8 mouse cellular contexts compared by ENCODE assay signal in the genomic region with DNA sequence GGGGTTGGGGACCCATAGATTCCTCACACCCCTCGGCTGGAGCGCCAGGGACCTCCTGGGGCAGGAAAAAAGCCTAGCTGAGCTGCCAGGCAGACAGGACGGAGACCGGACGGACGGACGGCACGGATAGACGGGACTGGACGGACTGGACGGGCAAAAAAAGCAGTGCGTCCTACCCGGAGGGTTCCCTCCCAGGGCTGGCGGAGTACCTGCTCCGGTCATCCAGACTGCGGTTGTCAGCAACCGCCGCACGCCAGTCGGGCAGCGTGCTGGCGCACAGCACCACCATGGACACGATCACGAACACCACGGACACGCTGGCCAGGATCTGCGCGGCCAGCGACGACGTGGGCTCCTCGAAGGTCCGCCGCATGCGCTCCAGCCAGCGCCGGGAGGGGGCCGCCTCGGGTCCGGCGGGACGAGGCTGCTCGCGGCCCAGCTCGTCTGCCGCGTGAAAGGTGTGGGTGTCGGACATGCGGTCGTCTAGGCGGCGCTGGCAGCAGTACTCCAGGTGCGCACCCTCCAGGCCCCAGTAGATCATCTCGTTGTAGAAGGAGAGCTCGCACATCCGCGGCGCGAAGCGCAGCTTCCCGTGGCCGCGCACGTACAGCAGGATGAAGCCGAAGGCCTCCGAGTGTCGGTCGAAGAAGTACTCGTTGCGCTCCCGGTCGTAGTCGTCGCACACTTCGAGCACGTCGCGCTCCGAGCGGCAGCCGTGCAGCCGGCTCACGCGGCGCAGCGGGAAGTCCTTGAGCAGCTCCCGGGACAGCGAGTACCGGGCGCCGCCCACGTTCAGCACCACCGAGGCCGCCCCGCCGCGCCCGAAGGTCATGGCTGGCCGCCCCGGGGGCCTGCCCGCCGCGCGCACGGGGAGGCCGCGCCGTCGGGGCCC. TPM values are rescaled to one million over a fixed set of nuclear protein-coding genes. Genes with fewer than 3 reads are reported as not detected.
A peak's percentile ranks its signal among the peaks of the same experiment; 100 is the strongest.
DNase-seq lines count a peak whose midpoint lies in the region; ATAC-seq lines count a peak whose summit lies in the region.

No protein-coding gene starts in this region.

- no peaks in the 10 kb centered on the region for H3K9me3 ChIP-seq in hindbrain, embryonic 11.5 days (ENCODE audit: control insufficient read depth, low read length)
- no peaks in the 10 kb centered on the region for H3K9me3 ChIP-seq in limb, embryonic 10.5 days (replicated peaks)
- H3K9me3 ChIP-seq in midbrain, embryonic 10.5 days (replicated peaks) = no peaks in the 10 kb centered on the region; the same call in 1 of the 2 replicates

- peak; percentile 17; the same call in 1 of the 2 replicates for ATAC-seq in hindbrain, embryonic 11.5 days (ENCODE audit: low FRiP score)
- no peak for ATAC-seq in frontal cortex, adult (ENCODE audit: low TSS enrichment)

- 1% methylated on average over 90 of the region's 109 CpGs for WGBS in hindbrain, embryonic 11.5 days
- 2% methylated on average over 109 of the region's 109 CpGs for WGBS in limb, embryonic 10.5 days
- 2% methylated on average over 109 of the region's 109 CpGs for WGBS in midbrain, embryonic 10.5 days

- peak overlapping the region; percentile 95 for H3K4me2 ChIP-seq in hindbrain, embryonic 11.5 days (replicated peaks; ENCODE audit: low read depth, low read length)

- H3K9ac ChIP-seq in hindbrain, embryonic 11.5 days (ENCODE audit: low read depth, low read length) = peak overlapping the region; percentile 47; the same call in 1 of the 2 replicates

- no peaks in the 10 kb centered on the region for H3K36me3 ChIP-seq in hindbrain, embryonic 11.5 days (ENCODE audit: control insufficient read depth, insufficient read depth, low read length)
- no peaks in the 10 kb centered on the region for H3K36me3 ChIP-seq in limb, embryonic 10.5 days
- H3K36me3 ChIP-seq in midbrain, embryonic 10.5 days = no peaks in the 10 kb centered on the region

- H3K27ac ChIP-seq in hindbrain, embryonic 11.5 days (ENCODE audit: low read depth, low read length) = no peak overlapping the region
- peak overlapping the region; percentile 37 for H3K27ac ChIP-seq in limb, embryonic 10.5 days
- H3K27ac ChIP-seq in midbrain, embryonic 10.5 days (replicated peaks) = 0 out of 2 replicates have a peak overlapping the region, but pooled peaks have one; percentile 7

- peak; percentile 22 to 38 for DNase-seq in layer of hippocampus, postnatal 10 days (ENCODE audit: low spot score in 2 of 2)
- no peak for DNase-seq in layer of hippocampus, adult 9-11 months
- DNase-seq in embryo, embryonic 9.5 days (ENCODE audit: extremely low spot score) = peak; percentile 27
- peak; percentile 58 for DNase-seq in hindbrain, embryonic 11.5 days (ENCODE audit: low spot score)
- peak; percentile 54 for DNase-seq in limb, embryonic 10.5 days (ENCODE audit: low spot score)
- DNase-seq in midbrain, embryonic 10.5 days (ENCODE audit: low spot score) = peak; percentile 42
- peak; percentile 7 for DNase-seq in spleen, adult 12 weeks (ENCODE audit: low spot score)

- peaks cover 8% of the 10 kb centered on the region; the same call in 1 of the 2 replicates for H3K4me1 ChIP-seq in hindbrain, embryonic 11.5 days (replicated peaks; ENCODE audit: control insufficient read depth, insufficient read depth, low read length)
- H3K4me1 ChIP-seq in limb, embryonic 10.5 days = peaks cover 30% of the 10 kb centered on the region
- H3K4me1 ChIP-seq in midbrain, embryonic 10.5 days = peaks cover 28% of the 10 kb centered on the region

- H3K27me3 ChIP-seq in hindbrain, embryonic 11.5 days (ENCODE audit: control insufficient read depth, insufficient read depth, low read length) = peaks cover 43% of the 10 kb centered on the region
- peaks cover 82% of the 10 kb centered on the region for H3K27me3 ChIP-seq in limb, embryonic 10.5 days (ENCODE audit: low read depth, poor library complexity, severe bottlenecking)
- peaks cover 98% of the 10 kb centered on the region for H3K27me3 ChIP-seq in midbrain, embryonic 10.5 days (ENCODE audit: low read depth, poor library complexity, severe bottlenecking)

- H3K4me3 ChIP-seq in hindbrain, embryonic 11.5 days (ENCODE audit: low read depth, low read length) = peak overlapping the region; percentile 51
- peak overlapping the region; percentile 59 for H3K4me3 ChIP-seq in limb, embryonic 10.5 days
- peak overlapping the region; percentile 65 for H3K4me3 ChIP-seq in midbrain, embryonic 10.5 days

RNA-seq across cellular contexts. Expression of gene Kcng3, which starts 0.7 kb away (rescaled TPM):
- total RNA-seq in layer of hippocampus, postnatal 10 days (2021) = 1 to 10 TPM; 5.3 to 5.4 TPM
- 0.05 TPM in 1 of 2 replicates, not detected in the other for polyA plus RNA-seq in hindbrain, embryonic 11.5 days (2014; fragmentation: Nextera tagmentation; extraction: Ambion mirVana)
- polyA plus RNA-seq in limb, embryonic 10.5 days (2016; fragmentation: Nextera tagmentation; extraction: Ambion mirVana) = not detected in 2 replicates
- not detected in 2 replicates for polyA plus RNA-seq in midbrain, embryonic 10.5 days (2016; fragmentation: Nextera tagmentation; extraction: Ambion mirVana)
